Mouse (Mus musculus) large intestine, adult 2 months (tissue): ENCODE results near the gene Tspan9. TPM values are rescaled to one million over a fixed set of nuclear protein-coding genes. Genes with fewer than 3 reads are reported as not detected.

Experiments used
- DNase-seq: peaks from one replicate; pipeline ENCODE4 v3.0.0-alpha.2; 2012; ENCODE audit warnings: low read depth, low spot score
- WGBS: fragments of 180-500 bp; shearing (Covaris S2); methylation state at CpG from one replicate; pipeline ENCODE4 v1.1.7; 2018; 5-methylcytosine and 5-hydroxymethylcytosine counted together
- polyA plus RNA-seq: library from polyadenylated mRNA; depleted of rRNA; stranded (reverse); fragments of >200 nt; gene quantifications from 2 replicates; pipeline ENCODE4 v1.2.3, GENCODE M21; 2012; rRNA removed

The Tspan9 gene
- polyA plus RNA-seq, 1 experiment, result 34.7 TPM

GRCm38 (mm10) chr6:127912938-127913337 lies 230.5 kb downstream of the Tspan9 start:
- 90% methylated on average over 3 of the region's 3 CpGs for WGBS
- DNase-seq, result no peak

- no peak for DNase-seq
- 29% methylated on average over 4 of the region's 4 CpGs for WGBS
Observed at GRCm38 (mm10) chr6:127911687-127912086, 231.7 kb downstream of the Tspan9 start.

Other genes starting within 250 kb of the Tspan9 start
- 0.77 and 0.84 TPM in 2 replicates for gene Tead4, start 157.2 kb upstream of the Tspan9 start, polyA plus RNA-seq
- gene Tulp3, start 212.3 kb upstream of the Tspan9 start, polyA plus RNA-seq, result 4.0 and 4.7 TPM in 2 replicates
- gene Rhno1, start 219.3 kb upstream of the Tspan9 start, polyA plus RNA-seq, result 16.7 and 21.3 TPM in 2 replicates
- gene Foxm1, start 219.4 kb upstream of the Tspan9 start, polyA plus RNA-seq, result 24.8 and 30.4 TPM in 2 replicates
- 0.06 and 0.22 TPM in 2 replicates for gene Tex52, start 231.9 kb upstream of the Tspan9 start, polyA plus RNA-seq
- not detected in 2 replicates for gene Gm44596, start 231.9 kb upstream of the Tspan9 start, polyA plus RNA-seq